Mouse (Mus musculus) neutrophil, adult 83 days (primary cell): Measurements from ENCODE around the gene Fam193b. TPM values are rescaled to one million over a fixed set of nuclear protein-coding genes. Genes with fewer than 3 reads are reported as not detected.

Source experiments
- total RNA-seq, 2 experiments: library from RNA; stranded (reverse); gene quantifications; one replicate each; pipeline ENCODE4 v1.2.4; 2023

The Fam193b gene
- 10 to 100 TPM; 84.6 to 93.8 TPM for total RNA-seq

GRCm38 (mm10) chr13:55571027-55571751 lies at the start of gene Fam193b:
Gene Fam193b, minus strand, starts transcription at chr13:55571120.

DNA sequence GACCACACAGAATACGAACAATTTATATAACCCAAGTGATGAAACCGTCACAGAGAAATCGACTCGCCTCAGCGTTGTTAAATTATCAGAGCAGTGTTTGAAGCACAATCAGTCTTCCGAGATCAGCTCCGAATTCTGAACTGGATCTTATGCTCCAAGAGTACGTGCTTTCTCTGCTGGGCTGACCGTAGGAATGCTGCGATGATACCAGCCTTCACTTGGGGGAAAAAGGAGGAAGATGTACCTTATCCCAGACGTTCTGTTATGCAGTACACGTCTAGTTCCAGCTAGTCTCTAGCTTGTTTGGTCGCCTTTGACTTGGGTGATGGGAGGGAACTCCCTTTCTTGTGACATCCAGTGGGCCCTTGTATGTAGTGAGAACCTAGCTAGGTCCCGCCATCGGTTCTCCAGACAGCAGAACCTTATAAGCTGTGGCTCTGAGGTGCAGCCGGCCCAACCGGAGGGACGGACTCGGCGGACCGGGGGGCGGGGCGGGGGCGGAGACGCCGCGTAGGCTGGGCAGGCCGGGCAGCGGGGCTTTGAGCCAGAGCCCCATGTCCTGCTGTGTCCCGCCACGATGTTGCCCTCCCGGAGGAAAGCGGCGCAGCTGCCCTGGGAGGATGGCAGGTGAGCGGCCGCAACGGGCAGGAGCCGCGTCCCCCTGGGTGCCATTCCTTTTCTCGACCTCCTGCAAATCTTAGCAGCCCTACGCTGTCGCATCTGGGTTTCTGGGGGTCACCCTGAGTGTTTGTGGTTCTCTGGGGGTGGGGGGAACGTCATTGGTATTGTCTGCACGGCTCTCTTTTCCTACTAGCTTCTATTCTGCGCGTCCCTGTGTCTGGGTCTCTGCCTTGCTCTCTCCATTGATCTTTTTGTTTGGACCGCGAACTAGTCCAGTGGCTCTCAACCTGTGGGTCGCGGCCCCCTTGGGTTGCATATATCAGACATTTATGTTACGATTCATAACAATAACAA lies 28.9 kb upstream of the Fam193b start, which contains the start of gene B4galt7:
Gene B4galt7 (plus strand): TSS at position 331 of the 975 bp plus-strand sequence.

GRCm38 (mm10) chr13:55573432-55573831 lies 2.5 kb upstream of the Fam193b start, which contains the start of gene Tmed9:
Gene Tmed9, plus strand, starts transcription at chr13:55573732.

DNA sequence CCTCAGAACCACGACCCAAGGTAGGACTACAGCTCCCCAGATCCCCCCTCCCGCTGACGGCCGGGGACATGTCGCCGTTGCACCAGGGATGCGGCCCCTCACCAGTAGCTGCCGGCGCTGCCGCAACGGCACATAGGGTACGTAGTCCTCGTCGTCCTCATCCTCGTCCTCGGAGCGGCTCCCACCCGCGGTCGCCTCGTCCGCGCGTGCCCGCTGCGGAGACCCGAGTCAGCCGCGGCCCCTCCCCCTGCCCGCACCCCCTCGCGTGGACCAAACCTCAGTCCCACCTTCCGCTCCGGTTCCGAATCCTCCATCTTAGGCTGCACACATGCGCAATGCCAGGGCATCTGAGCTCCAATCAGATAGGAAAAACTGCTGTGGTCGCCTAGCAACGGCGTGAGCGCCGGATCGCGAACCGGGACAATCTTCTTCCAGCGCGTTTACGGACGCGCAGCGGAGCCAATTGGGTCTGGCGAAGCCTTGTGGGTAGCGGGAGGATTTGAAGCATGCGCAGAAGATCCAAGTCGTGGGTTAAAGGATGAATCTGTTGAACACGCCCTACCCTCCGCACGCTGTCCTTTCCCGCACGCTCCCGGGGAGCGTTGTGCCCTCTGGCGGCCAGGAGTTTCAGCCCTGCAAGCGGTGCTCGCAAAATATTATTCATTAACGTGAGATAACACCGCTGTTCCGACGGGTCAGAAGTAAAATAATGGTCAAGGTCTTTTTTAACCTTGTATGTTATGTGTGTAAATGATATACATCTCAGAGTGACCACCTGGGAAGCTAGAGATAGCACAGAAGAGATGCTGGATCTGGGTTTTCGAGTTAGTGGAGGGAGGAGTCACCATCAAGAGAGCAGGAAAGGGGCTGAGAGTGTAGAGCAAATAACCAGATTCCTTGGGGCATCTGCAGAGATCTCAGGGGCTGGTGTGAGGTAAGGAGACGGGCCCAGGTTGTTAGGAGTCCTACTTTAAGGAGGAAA lies 34.4 kb downstream of the Fam193b start, which contains the start of gene Ddx41:
Gene Ddx41 (minus strand): TSS at position 465 of the 982 bp plus-strand sequence.

DNA sequence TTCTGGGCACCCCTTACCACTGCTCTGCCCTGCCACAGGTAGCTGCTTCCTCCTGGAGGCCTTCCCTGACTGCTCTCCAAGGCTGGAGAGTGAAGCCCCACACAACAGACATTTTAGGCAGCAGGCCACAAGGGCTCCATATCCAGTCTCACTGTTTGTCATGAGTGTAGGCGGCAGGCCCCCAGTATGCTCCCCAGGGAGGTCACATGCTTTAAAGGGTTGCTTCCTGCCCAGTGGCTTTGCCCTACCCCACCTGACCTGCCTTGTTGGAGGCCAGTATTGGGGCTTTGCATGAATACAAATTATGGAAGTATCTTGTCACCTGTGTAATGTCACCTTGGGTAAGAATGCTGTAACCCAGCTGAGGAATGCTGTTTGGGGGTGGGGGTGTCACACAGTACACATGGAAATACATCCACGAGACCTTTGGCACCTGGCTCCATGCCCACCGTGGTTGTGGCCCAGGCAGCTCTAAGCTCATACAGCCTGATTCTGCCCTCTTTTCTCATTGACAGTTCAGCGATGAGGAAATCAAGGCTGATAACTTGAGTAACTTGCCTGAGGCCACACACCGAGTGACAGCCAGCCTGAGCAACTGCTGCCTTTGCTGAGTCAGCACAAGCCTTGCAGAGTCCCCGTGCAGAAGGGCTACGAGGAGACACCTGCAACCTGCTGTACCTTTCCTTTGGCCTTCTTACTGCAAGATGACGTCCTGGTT lies 41.6 kb downstream of the Fam193b start, which contains the start of gene Dok3:
Gene Dok3 (minus strand): TSS at position 99 of the 718 bp plus-strand sequence.

GRCm38 (mm10) chr13:55513111-55513748 lies 57.7 kb downstream of the Fam193b start, which contains the start of gene Pdlim7:
Gene Pdlim7, minus strand, starts transcription at chr13:55513676.

Other genes with a start within 250 kb of the Fam193b start
- 10 to 100 TPM; 71.5 to 92.3 TPM for gene Rab24, start 249.2 kb downstream of the Fam193b start, total RNA-seq
- gene Mxd3, start 241.3 kb downstream of the Fam193b start, total RNA-seq = 10 to 100 TPM; 18.4 to 20.5 TPM
- gene Lman2, start 208.3 kb downstream of the Fam193b start, total RNA-seq = 10 to 100 TPM; 78.0 to 83.3 TPM
- 100 to 1,000 TPM in 1 of 2 experiments, 10 to 100 TPM in 1; 92.7 to 109 TPM for gene Rgs14, start 201.4 kb downstream of the Fam193b start, total RNA-seq
- not detected for gene Slc34a1, start 172.9 kb downstream of the Fam193b start, total RNA-seq
- gene Pfn3, start 155.9 kb downstream of the Fam193b start, total RNA-seq = not detected
- gene F12, start 144.3 kb downstream of the Fam193b start, total RNA-seq = 1 to 10 TPM; 1.4 to 2.0 TPM
- 100 to 1,000 TPM; 194 to 214 TPM for gene Grk6, start 126.0 kb downstream of the Fam193b start, total RNA-seq
- gene Prr7, start 106.9 kb downstream of the Fam193b start, total RNA-seq = 1 to 10 TPM; 7.0 to 7.3 TPM
- under 1 TPM; 0.13 to 0.96 TPM for gene Dbn1, start 83.0 kb downstream of the Fam193b start, total RNA-seq
- 100 to 1,000 TPM in 1 of 2 experiments, 10 to 100 TPM in 1; 92.0 to 120 TPM for gene Pdlim7, start 57.4 kb downstream of the Fam193b start, total RNA-seq
- 100 to 1,000 TPM; 289 to 310 TPM for gene Dok3, start 41.8 kb downstream of the Fam193b start, total RNA-seq
- 10 to 100 TPM; 35.8 to 41.1 TPM for gene Ddx41, start 34.5 kb downstream of the Fam193b start, total RNA-seq
- gene Tmed9, start 2.6 kb upstream of the Fam193b start, total RNA-seq = 10 to 100 TPM; 61.1 to 65.4 TPM
- 10 to 100 TPM; 11.1 to 11.7 TPM for gene B4galt7, start 28.8 kb upstream of the Fam193b start, total RNA-seq
- gene Caml, start 51.9 kb upstream of the Fam193b start, total RNA-seq = 1 to 10 TPM; 8.8 to 9.9 TPM
- gene Ddx46, start 63.9 kb upstream of the Fam193b start, total RNA-seq = 10 to 100 TPM; 37.7 to 44.5 TPM
- 10 to 100 TPM; 21.7 to 24.4 TPM for gene B230219D22Rik, start 122.0 kb upstream of the Fam193b start, total RNA-seq
- 10 to 100 TPM; 13.0 to 15.2 TPM for gene Txndc15, start 143.5 kb upstream of the Fam193b start, total RNA-seq
- 10 to 100 TPM; 44.2 to 44.7 TPM for gene Pcbd2, start 156.2 kb upstream of the Fam193b start, total RNA-seq
- not detected for gene Catsper3, start 213.4 kb upstream of the Fam193b start, total RNA-seq